Comparison of ENCODE assay signal across 7 mouse cellular contexts in genomic region chr1:186705203-186705914, GRCm38 (mm10). TPM values are rescaled to one million over a fixed set of nuclear protein-coding genes. Genes with fewer than 3 reads are reported as not detected.
DNase-seq lines count a peak whose midpoint lies in the region; ATAC-seq lines count a peak whose summit lies in the region.

No protein-coding gene starts in this region.

- H3K27ac ChIP-seq in hindbrain, embryonic 15.5 days (replicated peaks) = peak overlapping the region; percentile 74

- WGBS in hindbrain, embryonic 15.5 days = under 1% methylated on average over 63 of the region's 65 CpGs

- H3K9ac ChIP-seq in hindbrain, embryonic 15.5 days = peak overlapping the region; percentile 82

- peaks cover 37% of the 10 kb centered on the region for H3K4me1 ChIP-seq in hindbrain, embryonic 15.5 days (replicated peaks)
- peaks cover 25% of the 10 kb centered on the region for H3K4me1 ChIP-seq in megakaryocyte, embryonic 14.5 days

- peak overlapping the region; percentile 89 for H3K4me2 ChIP-seq in hindbrain, embryonic 15.5 days

- no peaks in the 10 kb centered on the region for H3K27me3 ChIP-seq in hindbrain, embryonic 15.5 days
- peaks cover 64% of the 10 kb centered on the region for H3K27me3 ChIP-seq in megakaryocyte, embryonic 14.5 days (replicated peaks)

- no peaks in the 10 kb centered on the region for H3K36me3 ChIP-seq in hindbrain, embryonic 15.5 days
- no peaks in the 10 kb centered on the region for H3K36me3 ChIP-seq in megakaryocyte, embryonic 14.5 days (replicated peaks; ENCODE audit: low read length)

- ATAC-seq in hindbrain, embryonic 15.5 days (ENCODE audit: low FRiP score, low read depth) = peak; percentile 79

- intact Hi-C loops in left cerebral cortex, postnatal 14 days (cut with DNase I) = loop anchor here (5.0 kb wide), 1 partner anchor 153 kb away; no protein-coding TSS in a partner anchor

- DNase-seq in ZHBTc4 (ENCODE audit: low read depth, low spot score) = peak; percentile 74
- DNase-seq in cerebellum, postnatal 4 days (ENCODE audit: low spot score in 2 of 2) = peak; percentile 26 to 55
- peak; percentile 58 to 74 for DNase-seq in gastrocnemius, adult 8-10 months (ENCODE audit: low spot score in 2 of 2)
- peak; percentile 60 to 62 for DNase-seq in left cerebral cortex, postnatal 14 days (ENCODE audit: low spot score in 2 of 2)
- DNase-seq in right cerebral cortex, postnatal 25 days = peak; percentile 54

- H3K9me3 ChIP-seq in hindbrain, embryonic 15.5 days = no peaks in the 10 kb centered on the region
- H3K9me3 ChIP-seq in megakaryocyte, embryonic 14.5 days = no peaks in the 10 kb centered on the region

- H3K4me3 ChIP-seq in hindbrain, embryonic 15.5 days = peak overlapping the region; percentile 82
- H3K4me3 ChIP-seq in megakaryocyte, embryonic 14.5 days (replicated peaks) = peak overlapping the region; percentile 91

RNA-seq across cellular contexts. Expression of gene Tgfb2, which starts 0.4 kb away (rescaled TPM):
- total RNA-seq in gastrocnemius, adult 8-10 months (2022) = 10 to 100 TPM; 18.5 to 23.3 (median 22.2) TPM
- polyA plus RNA-seq in hindbrain, embryonic 15.5 days (2015; fragmentation: Nextera tagmentation; extraction: Ambion mirVana) = 27.0 and 36.2 TPM in 2 replicates
- total RNA-seq in left cerebral cortex, postnatal 14 days (2021) = 10 to 100 TPM in 1 of 2 experiments, 1 to 10 TPM in 1; 8.2 to 10.6 TPM
- polyA plus RNA-seq in megakaryocyte, embryonic 14.5 days (2012; ENCODE audit: insufficient read depth, low replicate concordance) = not detected in 2 replicates

RNA-seq across cellular contexts. Expression of gene Rrp15, which starts 43.8 kb away (rescaled TPM):
- 10 to 100 TPM in 2 of 4 experiments, 1 to 10 TPM in 2; 8.2 to 11.9 (median 10.1) TPM for total RNA-seq in gastrocnemius, adult 8-10 months (2022)
- 30.8 and 31.4 TPM in 2 replicates for polyA plus RNA-seq in hindbrain, embryonic 15.5 days (2015; fragmentation: Nextera tagmentation; extraction: Ambion mirVana)
- 10 to 100 TPM; 13.0 to 14.5 TPM for total RNA-seq in left cerebral cortex, postnatal 14 days (2021)
- 6.8 TPM in 1 of 2 replicates, not detected in the other for polyA plus RNA-seq in megakaryocyte, embryonic 14.5 days (2012; ENCODE audit: insufficient read depth, low replicate concordance)

Comparison
In these comparisons a context has a peak if more than half of its experiments do, and no peak if none do; other contexts are left out.
1. Peak in every context shown above with its lines: DNase-seq, ATAC-seq, H3K4me3 ChIP-seq and H3K27ac ChIP-seq.